Mouse (Mus musculus) 3T3-L1 (cell line): ENCODE measurements around the gene Fyn.
A peak's percentile ranks its signal among the peaks of the same experiment; 100 is the strongest.

Experiments used
- DNase-seq: peaks from one replicate; pipeline ENCODE4 v3.0.0-alpha.2; 2015; ENCODE audit warnings: low read depth, low spot score

Fyn gene

DNA sequence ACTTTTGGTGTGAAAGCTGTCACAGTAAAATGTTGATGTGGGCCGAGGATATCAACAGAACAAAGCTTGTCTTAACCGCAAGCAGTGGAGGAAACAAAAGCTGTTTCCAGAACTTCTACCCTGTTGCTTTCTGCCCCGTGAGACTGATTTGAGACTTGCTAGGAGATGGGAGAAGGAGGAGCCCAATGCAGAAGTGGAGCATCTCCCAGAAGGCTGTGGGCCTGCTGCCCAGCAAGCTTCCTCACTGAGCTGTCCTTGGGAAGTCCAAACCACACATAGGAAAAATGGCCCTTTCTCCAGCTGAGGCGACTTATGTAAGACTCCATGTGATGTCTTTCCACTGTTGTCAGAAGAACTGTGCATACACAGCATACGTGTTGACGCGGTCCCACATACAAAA is 101.7 kb downstream of the Fyn start:
- DNase-seq, result no peak

DNA sequence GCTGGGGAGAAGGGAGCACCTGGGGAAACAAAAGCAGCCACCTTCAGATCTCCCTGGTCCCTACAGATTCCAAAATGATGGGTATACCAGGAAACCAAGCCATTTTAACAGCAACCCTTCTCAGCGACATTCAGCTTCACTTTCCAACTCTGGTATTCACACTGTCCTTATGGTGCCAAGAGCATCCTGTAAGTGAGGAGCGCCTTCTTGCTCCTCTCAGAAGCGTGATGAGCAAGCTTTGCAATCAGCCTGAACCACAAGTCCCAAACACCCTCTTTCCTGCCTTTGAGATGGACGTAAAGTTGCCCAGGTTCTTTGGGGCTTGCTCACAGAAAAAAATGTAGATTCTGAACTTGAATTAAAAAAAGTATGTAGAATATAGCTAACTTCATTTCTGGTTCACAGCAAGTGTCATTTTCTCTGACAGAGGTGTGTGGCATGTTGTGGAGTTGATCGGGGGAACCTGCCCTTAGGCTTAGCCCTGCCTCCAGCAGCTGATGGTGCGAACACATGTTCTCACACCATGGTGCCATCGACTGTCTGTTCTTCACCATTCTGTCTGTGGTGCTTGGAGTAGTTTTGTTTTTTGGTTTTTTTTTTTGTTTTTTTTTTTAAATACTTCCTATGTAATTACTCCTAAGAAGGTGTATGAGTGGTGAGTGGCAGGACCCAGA is 102.5 kb downstream of the Fyn start:
- DNase-seq, result no peak

- DNase-seq, result no peak
Observed at GRCm38 (mm10) chr10:39471714-39472531, 103.3 kb downstream of the Fyn start.

- no peak for DNase-seq
Observed at GRCm38 (mm10) chr10:39472923-39473322, 104.3 kb downstream of the Fyn start.

DNA sequence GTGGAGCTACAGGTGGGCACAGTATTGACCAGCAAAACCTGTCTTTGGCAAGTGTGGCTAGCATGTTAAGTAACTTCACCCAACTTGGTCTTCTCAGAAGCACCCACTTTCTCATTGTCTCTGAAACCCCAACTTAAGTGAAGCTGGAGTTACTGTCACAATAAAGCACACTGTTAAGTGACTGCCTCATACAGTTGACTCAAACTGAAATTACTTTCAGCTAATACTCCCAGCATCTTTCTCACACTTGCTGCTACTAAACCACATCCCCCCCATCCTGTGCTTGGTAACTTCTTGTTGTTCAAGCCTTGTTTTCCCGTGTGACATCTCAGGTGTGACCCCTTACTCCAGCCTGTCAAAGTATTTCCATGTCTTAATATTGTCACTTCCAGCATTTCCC is 110.7 kb downstream of the Fyn start:
- no peak for DNase-seq

DNA sequence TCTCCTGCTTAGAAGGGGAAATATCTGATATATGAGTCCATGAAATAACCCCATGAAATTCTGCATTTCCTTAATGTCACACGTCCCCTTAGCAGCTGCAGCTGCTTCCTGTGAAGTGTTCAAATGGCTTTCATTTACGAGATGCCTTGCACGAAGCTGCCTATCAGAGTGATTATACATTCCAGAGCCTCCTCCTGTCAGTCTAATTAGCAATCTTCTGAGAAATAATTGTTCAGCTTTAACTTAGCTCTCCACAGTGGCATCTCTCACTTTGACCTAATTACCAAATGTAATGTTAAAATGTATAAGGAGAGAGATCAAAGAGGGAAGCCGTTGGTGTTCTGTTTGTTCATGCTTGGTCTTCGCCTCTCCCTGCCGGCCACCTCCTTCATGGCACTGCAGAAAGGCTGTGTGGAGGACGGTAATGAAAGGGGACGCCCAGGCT is 115.7 kb downstream of the Fyn start:
- DNase-seq, result no peak

GRCm38 (mm10) chr10:39484892-39485291 is 116.2 kb downstream of the Fyn start:
- no peak for DNase-seq

DNA sequence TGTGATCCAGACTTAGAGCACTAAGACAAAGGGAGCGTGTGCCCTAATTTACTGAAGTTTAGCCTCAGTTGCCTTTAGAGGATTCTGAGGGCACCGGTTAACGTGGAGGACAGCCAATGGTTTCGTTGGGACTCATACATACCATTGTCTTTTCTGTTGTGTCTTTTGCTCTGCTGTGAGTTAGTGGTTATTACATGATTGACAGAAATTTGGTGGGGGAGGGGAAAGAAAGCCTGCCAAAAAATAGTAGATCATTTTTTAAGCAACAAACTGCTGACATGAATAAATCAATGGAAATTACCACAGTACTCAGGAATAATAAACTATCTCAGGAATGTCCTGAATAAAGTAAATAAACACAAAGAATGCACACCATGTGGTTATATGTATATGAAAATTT is 117.3 kb downstream of the Fyn start:
- peak; percentile 53 for DNase-seq

DNA sequence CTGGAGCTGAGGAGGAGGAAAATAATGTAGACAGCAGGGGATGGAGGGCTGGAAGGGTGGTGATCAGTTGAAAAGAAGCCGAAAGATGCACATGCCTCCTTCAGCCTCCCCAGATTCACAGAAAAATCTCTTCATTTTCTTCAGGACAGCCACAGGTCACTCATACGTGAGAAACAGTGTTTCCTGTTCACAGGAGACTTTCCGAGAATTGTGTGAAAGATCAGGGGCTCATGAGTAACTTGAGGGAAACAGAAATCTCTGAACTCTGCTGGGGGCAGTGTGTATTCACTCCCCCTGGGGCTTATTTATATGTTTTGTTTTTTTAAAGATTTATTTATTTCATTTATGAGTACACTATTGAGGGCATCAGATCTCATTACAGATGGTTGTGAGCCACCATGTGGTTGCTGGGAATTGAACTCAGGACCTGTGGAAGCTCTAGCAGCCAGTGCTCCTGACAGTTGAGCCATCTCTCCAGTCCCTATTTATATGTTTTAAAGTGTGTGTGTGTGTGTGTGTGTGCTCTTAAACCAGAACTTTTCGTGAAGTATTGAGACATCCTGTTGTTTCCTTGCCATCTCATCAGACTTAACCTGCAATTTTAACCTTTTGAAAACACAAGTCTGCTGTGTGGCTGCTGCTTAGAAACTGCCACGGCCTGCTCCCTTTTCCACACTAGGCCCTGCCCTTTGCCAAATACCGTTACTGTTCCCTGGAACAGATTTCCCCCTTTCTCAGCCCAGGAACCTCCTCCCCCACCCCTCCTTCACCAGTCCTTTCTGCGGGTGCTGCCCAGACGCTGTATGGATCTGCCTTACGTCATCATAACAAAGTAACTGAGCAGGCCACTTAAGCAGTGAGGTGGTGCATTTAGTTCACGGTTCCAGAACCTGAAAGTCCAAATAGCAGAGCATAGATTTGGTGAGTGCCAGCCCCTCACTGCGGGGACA is 118.1 kb downstream of the Fyn start:
- no peak for DNase-seq

DNA sequence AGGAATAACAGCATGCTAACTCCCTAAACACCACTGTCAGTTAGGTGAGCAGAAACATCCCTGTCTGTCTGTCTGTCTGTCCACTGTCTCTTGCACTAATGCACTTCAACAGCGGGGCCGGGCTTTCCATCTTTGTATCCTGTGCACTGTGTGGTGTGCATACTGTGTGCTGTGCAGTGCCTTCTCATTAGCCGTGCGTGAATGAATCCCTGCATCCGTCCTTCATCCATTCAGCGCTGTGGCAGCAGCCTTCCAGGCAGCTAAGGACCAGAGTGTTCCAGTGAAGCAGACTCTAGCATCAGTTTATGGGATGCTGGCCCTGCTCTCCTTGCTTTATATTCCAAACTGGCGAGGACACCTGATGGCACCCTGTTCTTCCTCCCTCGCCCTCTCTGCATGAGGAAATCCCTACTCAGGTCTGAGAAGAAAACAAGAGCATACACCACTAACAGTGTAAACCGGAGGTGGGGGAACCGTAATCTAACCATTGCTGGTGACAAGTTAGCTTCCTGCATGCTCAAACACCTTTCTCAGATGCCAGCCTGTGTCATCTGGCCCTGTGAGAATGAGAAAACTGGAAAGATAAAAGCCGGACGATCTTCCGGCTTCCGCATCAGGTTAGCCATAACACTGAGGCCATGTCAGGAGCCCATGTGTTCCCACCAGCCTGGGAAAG is 119.2 kb downstream of the Fyn start:
- DNase-seq, result no peak

GRCm38 (mm10) chr10:39488542-39488941 is 119.9 kb downstream of the Fyn start:
- no peak for DNase-seq

- DNase-seq, result no peak
Observed at GRCm38 (mm10) chr10:39488956-39489355, 120.3 kb downstream of the Fyn start.

DNA sequence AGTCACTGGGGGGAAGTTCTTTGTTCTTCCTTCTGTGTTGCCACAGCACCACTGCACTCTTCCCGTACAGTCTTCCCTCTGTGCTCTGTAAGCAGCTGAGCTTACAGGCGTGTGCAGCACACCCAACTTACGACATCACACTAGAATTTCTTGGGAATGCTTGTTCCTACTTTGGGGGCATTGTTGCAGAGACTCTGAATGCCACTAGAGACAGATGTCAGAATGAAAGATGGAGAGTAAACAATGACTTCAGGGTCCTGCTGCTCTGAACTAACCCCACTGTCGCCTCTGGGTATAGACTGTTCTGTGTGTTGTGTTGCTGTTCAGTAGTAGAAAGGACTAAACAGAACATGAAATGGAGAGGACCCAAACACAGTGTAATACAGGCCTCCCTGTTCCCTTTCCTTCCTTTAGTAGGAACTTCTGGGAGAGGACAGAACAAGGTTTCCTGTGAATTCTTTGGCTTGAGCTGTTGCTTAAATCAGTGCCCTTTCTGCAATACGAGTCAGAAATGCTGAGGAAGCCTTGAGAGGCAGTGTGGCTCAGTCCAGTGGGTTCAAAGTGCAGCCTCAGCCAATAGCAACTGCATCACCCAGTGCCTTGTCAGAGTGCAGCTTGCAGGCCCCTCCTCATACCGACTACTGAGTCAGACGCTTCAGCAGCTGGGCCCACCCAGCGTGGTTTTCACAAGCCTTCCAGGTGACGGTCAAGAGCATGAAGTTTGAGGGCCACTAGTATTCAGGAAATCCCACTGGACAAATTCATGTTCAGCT is 121.9 kb downstream of the Fyn start:
- DNase-seq, result peak; percentile 32

GRCm38 (mm10) chr10:39492146-39492545 is 123.5 kb downstream of the Fyn start:
- no peak for DNase-seq

DNA sequence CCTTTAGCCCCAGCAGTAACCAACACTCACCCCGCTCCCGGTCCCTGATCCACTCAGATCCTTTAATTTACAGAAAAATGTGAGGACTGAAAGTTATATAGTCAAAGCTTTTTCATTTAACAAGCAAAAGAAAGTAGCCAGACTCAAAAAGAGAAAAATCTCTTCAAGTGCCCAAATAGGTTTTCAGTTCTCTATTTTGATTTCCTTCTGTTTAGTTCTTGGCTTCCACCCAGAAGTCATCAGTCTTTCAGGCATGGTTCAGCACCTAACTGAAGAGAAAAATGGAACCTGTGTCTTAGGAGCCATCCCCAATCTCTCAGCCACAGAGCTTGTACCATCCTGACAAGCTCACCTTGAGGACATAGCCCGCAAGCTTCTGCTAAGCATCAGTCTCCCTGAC is 124.4 kb downstream of the Fyn start:
- DNase-seq, result no peak

GRCm38 (mm10) chr10:39498641-39499040 is 130.0 kb downstream of the Fyn start:
- no peak for DNase-seq

GRCm38 (mm10) chr10:39501571-39501970 is 132.9 kb downstream of the Fyn start:
- no peak for DNase-seq

GRCm38 (mm10) chr10:39501977-39502706 is 133.5 kb downstream of the Fyn start:
- DNase-seq, result no peak

DNA sequence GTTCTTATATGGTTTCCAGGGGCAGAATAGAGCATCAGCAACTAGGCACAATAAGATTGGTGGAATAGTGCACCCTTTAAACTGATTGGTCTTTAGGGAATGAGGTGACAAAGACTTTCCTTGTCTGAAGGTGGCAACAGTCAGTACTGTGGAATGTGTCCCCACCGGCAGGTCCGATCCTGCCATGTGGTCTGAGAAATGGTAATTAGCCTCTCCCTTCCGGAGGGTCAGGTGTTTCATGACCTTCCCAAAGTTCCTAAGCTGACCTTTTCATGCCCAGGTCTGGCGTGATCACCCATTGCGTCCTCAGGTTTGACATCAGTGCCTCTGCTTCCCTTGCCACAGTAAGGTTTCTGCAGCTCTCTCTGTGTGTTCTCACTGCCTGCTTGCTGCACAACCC is 134.7 kb downstream of the Fyn start:
- no peak for DNase-seq

GRCm38 (mm10) chr10:39505007-39505406 is 136.4 kb downstream of the Fyn start:
- no peak for DNase-seq
